Mouse (Mus musculus) adrenal gland, postnatal 4 days (tissue): ENCODE results near the gene Cdh6. TPM values are rescaled to one million over a fixed set of nuclear protein-coding genes. Genes with fewer than 3 reads are reported as not detected.

Experiments
- DNase-seq, 2 experiments: peaks; one replicate each; pipeline ENCODE4 v3.0.0; 2021 to 2022; ENCODE audit warnings: low spot score in 2 of 2, mixed read lengths in 2 of 2
- long read RNA-seq, 2 experiments: library from polyadenylated mRNA; stranded (forward); transcript quantifications; one replicate each; pipeline ENCODE4 v2.0.0; 2021
- total RNA-seq, 2 experiments: library from RNA; stranded (reverse); gene quantifications; 2 replicates each; pipeline ENCODE4 v1.2.3; 2021

Cdh6 gene
- 10 to 100 TPM; 25.1 to 35.3 TPM for total RNA-seq
- long read RNA-seq, experiment 1, full-length matches to known transcripts: 4 of 7 reads
- long read RNA-seq, experiment 1, partial matches to known transcripts: 0 of 7 reads
- long read RNA-seq, experiment 1, other reads (novel, unspliced or antisense): 3 of 7 reads
- long read RNA-seq, experiment 2, full-length matches to known transcripts: 19 of 31 reads
- long read RNA-seq, experiment 2, partial matches to known transcripts: 3 of 31 reads
- long read RNA-seq, experiment 2, other reads (novel, unspliced or antisense): 9 of 31 reads

DNA sequence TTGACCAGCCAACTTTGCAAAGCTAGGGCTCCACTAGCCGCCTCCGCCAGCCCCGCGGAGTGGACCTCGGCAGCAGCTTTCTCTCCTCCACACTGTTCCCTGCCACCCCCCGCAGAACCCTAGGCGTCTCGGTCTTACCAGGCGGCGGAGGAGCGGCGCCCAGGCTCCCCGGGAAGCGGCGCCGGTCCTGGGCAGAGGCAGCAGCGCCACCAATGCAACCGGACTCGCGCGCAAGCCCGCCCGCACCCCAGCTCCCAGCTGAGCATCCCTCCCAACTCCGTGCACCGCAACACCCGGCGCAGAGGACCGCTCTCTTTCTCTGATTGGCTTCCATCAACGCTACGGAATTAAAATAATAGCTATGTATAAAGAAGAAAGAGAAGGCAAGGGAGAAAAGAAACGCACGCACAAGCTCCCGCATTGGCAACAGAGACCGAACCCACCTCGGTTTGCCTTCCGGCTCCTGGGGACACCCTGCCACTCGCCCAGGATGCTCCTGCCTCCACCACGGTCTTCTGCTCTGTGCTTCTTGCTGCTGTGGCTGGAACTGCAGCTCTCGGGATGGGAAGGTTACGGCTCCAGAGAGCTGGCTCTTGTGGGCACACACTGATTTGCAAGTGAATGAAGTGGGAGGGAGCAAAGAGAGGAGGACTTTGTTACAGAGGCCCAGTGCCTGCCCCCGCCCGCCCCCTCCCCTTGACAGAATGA lies at the start of gene Cdh6:
TSS of gene Cdh6 (minus strand) at position 605 of the 708 bp plus-strand sequence.
- DNase-seq: peak; percentile 7 to 23

DNA sequence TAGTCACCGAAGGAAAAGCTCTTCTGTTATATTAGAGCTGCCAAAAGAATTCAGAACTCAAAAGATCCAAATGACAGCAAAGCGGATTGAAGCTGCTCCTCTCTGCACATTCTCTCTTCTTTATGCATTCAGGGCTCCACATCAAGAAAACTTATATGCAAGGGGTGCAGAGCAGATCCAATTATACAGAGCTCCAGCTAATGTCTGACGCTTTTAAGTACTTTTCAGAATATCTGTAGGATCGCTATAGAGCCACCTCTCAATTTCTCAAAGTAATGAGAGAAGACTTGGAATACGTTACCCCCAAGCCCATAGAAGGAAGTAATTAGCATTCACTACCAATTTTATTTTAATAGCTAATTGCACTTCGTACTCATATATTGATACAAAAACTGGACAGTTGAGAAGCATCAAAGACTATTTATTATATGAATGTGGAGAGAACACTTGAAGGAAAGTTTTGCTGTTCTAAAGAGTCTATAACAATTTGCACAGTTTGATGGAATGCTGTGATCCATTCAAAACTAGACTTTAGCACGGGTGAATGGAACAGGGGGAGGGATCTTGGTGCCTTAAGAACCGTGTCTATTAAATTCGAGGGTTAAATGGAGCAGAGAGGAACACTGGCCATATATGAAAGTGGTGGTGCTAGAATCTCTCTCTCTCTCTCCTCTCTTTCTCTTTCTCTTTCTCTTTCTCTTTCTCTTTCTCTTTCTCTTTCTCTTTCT lies 46.4 kb upstream of the Cdh6 start:
- DNase-seq: no peak

DNA sequence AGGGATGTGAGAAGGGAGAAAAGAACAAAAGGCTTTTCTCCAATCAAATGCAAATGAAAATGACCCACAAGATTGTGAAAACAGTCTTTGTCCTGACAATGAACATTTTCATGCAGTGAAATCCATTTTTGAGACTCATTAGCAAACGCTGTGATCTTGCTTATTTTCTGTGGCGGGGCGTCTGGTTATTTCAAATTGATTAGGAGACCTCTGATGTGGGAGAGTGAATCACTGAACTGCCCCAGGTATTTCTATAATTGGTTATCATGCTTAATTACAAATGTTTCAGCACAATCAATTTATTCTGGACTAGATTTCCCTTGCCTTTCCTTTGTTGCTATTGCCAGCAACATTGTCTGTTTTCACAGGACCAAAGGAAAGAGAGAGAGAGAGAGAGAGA lies 44.3 kb upstream of the Cdh6 start:
- DNase-seq: no peak

DNA sequence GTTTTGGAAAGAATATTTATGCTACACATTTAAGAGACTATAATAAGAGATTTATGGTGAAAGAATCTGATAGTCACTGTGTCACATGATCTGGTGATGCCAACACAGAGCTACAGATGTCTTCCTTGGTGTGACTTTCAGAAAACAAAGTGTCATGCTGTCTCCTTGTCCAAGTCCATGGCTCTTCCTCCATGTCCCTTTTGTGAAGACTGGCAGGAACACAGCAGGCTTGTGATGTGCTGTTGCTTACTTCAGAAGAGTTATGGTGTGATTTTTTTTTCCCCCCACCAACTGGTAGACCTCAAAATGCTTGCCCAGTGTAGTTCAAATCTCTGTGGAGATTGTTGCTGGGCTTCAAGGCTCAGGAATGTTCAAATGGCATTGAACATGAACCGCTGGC lies 43.7 kb upstream of the Cdh6 start:
- no peak for DNase-seq

DNA sequence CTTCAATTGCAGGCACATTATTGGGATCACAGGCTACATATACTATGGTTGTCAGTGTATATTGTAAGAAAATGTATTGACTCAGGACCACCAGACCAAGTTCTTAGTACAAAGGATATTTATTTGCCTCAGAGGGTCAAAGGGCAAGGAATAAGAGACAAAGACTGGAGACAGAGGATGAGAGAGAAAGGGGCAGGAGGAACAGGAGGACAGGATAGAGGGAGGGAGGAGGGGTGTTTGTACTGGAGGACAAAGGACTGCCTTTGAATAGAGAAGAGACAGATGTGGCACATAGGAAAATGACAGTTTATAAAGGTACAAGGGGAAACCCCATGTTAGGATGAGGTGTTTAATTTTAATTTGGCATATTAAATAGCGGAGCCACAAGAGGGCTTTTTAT lies 39.5 kb upstream of the Cdh6 start:
- no peak for DNase-seq

DNA sequence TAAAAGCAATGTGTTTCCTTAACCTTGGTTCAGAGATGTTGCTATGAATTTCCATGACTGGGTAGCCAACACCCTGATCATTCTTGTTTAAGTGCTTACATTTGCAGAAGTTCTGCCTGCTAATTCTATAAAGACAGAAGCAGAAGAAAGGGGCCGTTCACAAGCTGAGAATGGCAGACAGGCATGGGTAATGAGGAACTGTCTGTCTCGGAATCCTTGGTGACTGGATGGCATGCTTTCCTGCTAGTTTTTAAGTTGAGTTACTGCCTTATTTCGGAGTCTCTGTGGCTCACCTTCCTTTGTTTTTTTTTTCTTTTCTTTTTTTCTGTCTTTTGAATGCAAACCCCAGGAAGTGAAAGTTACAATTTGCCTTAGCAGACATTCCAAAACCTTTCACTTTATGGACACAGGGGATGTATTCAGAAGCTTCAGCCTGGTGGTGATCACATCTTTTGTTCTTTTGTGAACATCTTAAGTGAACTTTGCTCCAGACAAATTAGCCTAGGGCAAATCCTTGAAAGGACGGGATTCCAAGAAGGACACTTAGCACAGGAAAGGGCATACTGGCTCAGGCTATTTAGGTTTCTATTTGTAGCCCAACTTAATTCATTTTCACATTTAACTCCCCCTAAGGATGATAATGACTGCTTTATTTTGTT lies 38.7 kb upstream of the Cdh6 start:
- no peak for DNase-seq

DNA sequence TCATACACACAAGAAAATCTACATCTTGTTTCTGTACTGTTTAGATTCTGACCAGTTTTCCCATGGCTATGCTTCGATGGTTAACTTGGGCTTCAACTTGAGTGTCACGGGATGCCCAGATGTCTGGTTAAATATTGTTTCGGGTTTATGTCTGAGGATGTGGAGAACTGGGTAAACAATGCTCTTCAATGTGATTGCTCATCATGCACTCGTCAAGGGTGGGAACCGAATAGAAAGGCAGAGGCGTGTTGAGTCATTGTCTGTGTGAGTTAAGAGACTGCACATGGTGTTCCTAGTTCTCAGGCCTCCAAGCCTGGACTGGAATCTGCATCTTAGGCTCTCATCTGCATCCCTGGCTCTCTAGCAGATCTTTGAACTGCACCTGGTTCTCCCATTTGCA lies 36.7 kb upstream of the Cdh6 start:
- DNase-seq: no peak

DNA sequence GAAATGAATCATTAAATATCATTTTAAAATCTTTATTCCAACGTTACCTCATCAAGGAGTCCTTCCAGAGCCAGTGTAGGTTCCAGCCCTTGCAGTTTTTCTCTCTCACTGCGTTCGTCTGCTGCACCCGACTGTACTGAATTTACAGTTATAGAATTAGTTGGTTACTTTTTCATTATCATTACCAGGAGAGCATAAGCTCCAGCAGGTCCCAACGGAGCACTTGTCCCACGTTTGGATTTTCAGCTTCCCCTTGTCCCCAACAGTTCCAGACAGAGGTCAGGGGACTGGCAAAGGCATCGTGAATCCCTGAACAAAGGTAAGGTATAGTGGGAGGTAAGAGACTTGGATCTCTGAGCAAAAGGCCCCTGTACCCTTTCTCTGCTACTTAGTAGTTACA lies 35.2 kb upstream of the Cdh6 start:
- DNase-seq: no peak

DNA sequence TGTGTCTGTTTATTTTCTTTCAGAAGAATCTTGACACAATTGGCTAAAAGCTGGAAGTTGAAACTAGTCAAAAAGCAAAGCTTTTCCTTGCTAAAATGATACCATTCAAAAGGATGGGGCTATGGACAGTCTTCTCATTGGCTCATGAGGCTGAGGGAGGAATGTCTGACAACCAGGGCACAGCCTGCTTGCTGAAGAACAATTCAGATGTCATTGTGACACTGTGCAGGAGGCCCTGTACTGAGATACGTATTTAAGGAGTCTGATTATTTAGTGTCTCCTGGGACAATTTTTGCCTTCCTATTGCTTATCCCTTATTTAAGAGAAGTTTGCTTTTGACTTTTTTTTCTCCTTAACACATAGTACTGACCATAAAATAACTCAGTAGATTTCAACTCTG lies 22.8 kb upstream of the Cdh6 start:
- DNase-seq: no peak

DNA sequence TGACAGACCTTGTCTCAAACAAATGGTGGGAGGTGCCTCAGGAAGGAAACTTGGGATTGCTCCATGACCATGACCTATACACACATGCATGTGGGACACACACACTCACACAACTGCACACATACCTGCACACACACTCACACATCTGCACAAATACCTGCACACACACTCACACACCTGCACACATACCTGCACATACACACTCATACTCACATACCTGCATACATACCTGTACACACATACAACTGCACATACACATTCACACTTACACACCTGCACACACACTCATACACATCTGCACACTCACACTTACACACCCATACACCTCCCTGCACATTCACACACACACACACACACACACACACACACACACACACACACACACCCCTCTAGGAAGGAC lies 20.6 kb upstream of the Cdh6 start:
- no peak for DNase-seq

DNA sequence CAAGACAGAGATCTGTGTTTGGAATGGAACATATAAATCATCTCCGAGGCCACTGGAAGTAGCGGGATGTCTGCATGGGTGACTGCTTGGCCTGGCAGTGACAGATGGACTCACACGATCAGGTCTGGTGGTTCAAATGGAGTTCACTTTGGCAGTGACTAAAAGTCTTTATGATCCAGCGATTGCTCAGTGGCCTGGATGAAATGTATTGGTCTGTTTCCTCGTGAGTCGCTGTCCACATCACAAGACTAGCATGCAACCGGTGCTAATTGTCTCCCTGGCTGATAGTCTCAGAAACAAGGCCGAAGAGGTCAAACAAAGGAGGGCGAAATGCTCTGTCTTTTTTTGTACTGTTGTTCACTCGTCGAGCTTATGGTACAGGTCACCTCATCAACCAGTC lies 19.6 kb upstream of the Cdh6 start:
- no peak for DNase-seq

DNA sequence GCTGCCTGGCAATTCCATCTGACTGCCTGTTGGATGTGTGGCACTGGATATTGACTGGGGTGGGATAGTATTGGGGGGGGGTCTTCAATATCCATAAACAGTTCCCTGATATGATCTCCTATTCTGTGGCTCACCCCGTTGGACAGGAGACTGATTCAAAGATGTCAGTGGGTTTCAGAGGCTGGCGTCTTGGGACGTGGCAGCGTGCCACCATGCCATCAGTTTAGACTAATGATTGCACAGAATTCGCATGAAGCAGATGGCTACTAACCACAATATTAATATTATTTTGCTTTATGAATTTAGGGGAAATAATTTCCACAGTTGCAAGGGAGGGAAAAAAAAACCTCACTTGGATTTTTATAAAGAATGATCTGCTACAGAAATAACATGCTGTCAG lies 10.2 kb upstream of the Cdh6 start:
- no peak for DNase-seq

DNA sequence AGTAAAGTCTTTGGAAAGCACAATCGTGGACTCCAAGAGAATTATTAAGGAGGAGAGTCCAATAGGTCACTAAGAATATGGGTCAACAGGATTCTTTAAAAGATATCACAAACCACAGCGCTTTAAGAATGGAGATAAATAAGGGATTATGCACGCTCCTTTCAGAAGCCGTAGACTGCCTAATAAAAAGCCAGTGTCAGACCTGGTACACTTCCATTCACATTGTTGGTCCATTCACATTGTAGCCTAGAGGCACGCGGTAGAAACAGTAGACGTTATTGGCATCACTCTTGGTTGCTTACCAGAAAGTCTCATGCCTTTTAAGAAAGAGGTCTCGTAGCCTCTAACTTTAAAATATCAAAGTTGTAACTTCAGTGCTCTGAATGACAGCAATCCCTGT lies 8.0 kb upstream of the Cdh6 start:
- no peak for DNase-seq

DNA sequence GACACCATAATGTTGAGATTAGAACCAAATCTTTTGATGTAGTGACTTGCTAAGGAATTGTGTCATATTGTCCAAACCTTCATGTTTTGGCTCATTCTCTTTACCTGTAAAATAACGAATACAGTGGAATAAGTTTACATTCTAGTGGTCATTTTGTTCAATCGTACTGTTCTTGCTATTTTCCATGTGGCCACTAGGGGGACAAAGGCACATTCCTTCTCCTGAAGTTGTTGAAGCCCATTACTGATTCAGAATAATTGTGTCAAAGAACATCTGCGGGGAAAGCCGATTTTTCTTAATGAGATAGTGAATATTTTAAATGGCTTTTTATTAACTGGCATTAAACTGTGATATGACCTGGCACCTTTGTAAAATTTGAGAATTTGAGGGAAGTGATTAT lies 7.5 kb upstream of the Cdh6 start:
- DNase-seq: no peak

DNA sequence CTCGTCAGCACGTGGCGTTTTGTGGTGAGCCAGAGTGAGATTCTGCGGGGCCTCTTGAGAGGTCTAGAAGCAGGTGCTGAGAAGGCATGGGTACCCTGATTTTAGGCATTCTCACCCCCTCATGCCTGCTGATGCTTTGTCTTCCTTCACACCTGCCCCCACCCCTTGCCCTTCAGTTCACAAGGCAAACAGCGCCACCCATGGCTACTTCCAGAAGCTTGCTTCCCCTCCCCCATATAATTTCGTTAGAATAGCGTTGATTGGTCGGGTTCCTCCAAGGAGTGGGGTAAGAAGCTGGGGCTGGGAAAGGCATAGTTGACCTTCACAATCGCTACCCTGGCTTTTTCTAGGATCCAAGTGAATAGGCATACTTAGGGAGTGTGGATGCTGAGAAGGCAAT lies 2.5 kb upstream of the Cdh6 start:
- DNase-seq: no peak

DNA sequence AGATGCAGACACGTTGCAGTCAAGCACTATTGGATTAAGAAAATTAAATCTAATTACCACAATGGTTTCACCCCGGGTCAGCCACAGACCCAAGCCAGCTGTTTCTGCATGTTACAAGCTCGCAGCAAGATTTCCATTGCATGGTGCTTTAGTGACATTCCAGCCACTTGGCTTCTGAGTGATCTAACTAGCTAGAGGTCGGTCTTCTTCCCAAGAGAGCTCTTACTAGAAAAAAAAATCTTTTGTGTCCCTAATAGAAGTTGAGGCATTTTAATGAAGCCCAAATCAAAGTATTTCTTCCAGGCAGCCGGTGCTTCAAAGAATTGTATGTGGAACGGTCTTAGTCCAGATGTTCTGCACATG lies 1.1 kb upstream of the Cdh6 start:
- no peak for DNase-seq

DNA sequence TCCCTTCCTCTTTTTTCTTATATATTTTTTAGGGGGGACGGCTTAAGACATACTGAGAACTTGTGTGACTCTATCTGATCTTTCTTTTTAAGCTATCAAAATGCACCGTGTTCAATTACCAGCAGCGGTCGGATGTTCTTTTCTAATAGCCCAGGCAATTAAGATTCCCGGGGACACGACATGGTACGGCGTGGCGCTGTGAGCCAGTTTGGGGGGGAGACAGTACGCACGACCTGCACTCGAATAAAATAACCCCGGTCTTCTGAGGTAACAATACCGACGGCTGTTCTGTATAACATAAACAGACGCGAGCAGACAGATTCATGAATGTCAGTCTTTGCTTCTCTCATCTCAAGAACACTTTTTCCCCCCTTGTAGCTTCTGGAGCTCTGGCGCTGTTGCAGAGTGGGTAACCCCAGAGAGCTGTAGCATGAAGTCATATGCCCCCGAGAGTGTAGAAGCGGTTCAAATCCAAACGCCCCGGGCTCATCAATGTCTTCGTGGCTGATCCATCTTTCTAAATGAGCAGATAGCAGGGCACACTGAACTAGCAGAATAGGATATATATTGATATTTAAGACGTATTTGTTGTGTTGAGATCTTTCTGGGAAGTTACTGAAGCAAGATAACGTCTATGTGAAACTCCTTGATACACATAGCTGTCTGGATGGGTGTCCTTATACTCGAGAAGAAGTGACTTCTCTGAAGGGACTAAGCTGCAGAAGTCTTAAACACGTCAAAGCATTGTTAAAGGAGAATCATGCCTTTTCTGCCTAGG lies 554 bp upstream of the Cdh6 start:
- no peak for DNase-seq

DNA sequence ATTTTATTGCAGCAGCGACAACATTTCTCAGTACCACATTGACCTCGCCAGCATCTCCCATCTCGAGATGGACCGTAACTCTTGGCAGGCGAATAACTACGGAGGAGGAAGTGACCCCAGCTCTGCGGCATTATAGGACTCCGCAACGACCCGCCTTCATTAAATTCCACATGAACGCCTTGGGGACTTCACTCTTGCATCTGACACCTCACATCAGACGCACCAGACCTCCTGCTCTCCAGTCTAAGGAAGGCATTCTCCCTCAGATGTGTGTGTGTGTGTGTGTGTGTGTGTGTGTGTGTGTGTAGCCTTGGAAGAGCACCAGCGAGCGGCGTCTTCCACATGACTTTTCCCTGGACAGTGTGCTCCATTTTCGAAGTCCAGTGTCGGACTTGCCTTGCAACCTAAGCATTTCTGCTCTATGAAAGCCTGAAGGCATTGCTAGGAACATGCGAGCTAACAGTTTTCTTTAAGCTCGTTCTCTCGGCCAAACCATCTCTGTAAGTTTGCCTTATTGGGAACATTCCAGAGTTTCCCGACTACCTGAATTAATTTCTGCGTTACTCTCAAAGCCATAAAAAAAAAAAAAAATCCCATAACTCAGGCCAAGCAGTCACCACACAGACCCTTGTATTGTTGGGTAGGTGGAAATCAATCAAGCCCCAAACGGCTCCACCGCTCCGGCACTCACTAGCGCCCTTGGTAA lies 957 bp downstream of the Cdh6 start:
- no peak for DNase-seq

DNA sequence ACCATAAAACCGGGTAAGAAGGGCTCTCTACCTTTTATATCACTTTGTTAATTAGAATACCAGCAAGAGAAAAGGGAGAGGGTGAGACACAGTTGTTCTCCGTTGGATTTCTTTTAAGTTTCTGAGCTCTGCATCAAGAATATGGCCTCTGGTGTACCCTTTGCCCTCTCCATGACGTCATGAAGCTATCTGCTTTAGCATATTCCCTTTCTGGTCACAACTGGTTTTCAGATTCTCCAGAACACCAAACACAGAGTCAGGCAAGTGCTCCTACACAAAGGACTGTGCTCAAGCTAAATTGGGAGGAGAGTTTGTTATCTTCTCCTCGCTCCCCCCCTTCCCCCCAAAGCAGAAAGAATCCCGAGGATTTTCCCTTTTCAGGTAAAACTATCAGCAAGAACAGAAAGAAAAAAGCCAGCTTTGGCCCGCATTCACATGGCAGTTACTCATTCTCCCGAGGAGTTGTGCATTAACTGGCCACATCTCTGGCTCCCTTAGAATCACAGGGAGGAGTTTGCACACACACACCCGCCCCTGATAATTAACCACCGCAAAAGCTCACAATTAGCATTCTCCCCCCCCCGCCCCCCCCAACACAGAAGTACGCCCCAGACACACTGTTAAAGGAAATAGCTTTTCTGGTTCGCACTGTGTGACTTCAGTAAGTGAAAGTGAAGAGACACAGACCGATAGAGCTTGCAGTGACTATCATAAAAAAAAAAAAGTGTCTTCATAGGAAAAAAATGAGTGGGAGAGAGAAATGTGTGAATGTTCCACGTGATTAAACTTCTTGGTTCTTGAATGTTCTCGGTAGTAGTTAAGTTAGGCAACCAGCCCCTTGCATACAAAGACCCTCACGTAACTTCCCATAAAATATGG lies 1.8 kb downstream of the Cdh6 start:
- no peak for DNase-seq
